Mouse (Mus musculus) MEL (cell line): Measurements from ENCODE around the gene Aes.

Experiments
- CTCF ChIP-seq, 3 experiments: IDR thresholded peaks in 2 of 3; conservative IDR thresholded peaks in 1 of 3; 2 replicates each; pipeline ENCODE4 v1.5.1; 2011 to 2012; ENCODE audit warnings: low read length in 3 of 3, low read depth in 2 of 3, mild to moderate bottlenecking in 2 of 3, improper control_type of control experiment in 1 of 3, inconsistent platforms in 1 of 3, mixed read lengths in 1 of 3, moderate library complexity in 1 of 3; ENCODE audit not compliant: control insufficient read depth in 1 of 3, insufficient read depth in 1 of 3, poor library complexity in 1 of 3, severe bottlenecking in 1 of 3
- EP300 ChIP-seq, 2 experiments: IDR thresholded peaks; 2 replicates each; pipeline ENCODE4 v1.6.1; 2011; ENCODE audit warnings: improper control_type of control experiment in 2 of 2, low read length in 2 of 2, low read depth in 1 of 2, mild to moderate bottlenecking in 1 of 2
- GATA1 ChIP-seq: IDR thresholded peaks from 2 replicates; pipeline ENCODE4 v1.6.1; 2011; ENCODE audit warnings: low read depth, low read length, improper control_type of control experiment
- MYC ChIP-seq: IDR thresholded peaks from 2 replicates; pipeline ENCODE4 v1.6.1; 2011; ENCODE audit warnings: low read depth, mild to moderate bottlenecking, low read length, improper control_type of control experiment, moderate library complexity
- POLR2A ChIP-seq, 2 experiments: IDR thresholded peaks; 2 replicates each; pipeline ENCODE4 v1.6.1; 2011 to 2012; ENCODE audit warnings: low read length in 2 of 2, mild to moderate bottlenecking in 2 of 2, control low read depth in 1 of 2, improper control_type of control experiment in 1 of 2, low read depth in 1 of 2, moderate library complexity in 1 of 2; ENCODE audit not compliant: control insufficient read depth in 1 of 2, insufficient read depth in 1 of 2, poor library complexity in 1 of 2
- POLR2AphosphoS2 ChIP-seq: IDR thresholded peaks from 2 replicates; pipeline ENCODE4 v1.6.1; 2011; ENCODE audit warnings: low read length, improper control_type of control experiment
- POLR2AphosphoS5 ChIP-seq: IDR thresholded peaks from 2 replicates; pipeline ENCODE4 v1.6.1; 2012; ENCODE audit warnings: low read depth, borderline replicate concordance, mild to moderate bottlenecking, inconsistent platforms, low read length, moderate library complexity, mixed read lengths
- SMC3 ChIP-seq: IDR thresholded peaks from 2 replicates; pipeline ENCODE4 v1.6.1; 2011; ENCODE audit warnings: low read depth, low read length, improper control_type of control experiment
- TAL1 ChIP-seq: IDR thresholded peaks from 2 replicates; pipeline ENCODE4 v1.6.1; 2012; ENCODE audit warnings: mild to moderate bottlenecking, inconsistent platforms, low read length, moderate library complexity, mixed read lengths
- TCF12 ChIP-seq: IDR thresholded peaks from 2 replicates; pipeline ENCODE4 v1.6.1; 2014; ENCODE audit warnings: low read depth, mild to moderate bottlenecking, inconsistent platforms, low read length, improper control_type of control experiment, moderate library complexity
- UBTF ChIP-seq: IDR thresholded peaks from 2 replicates; pipeline ENCODE4 v1.6.1; 2012; ENCODE audit warnings: low read depth, mild to moderate bottlenecking, inconsistent platforms, low read length, improper control_type of control experiment, moderate library complexity, borderline replicate concordance; ENCODE audit not compliant: insufficient read depth
- ZMIZ1 ChIP-seq: IDR thresholded peaks from 2 replicates; pipeline ENCODE4 v1.6.1; 2012; ENCODE audit warnings: low read depth, mild to moderate bottlenecking, inconsistent platforms, low read length, improper control_type of control experiment, moderate library complexity

GRCm38 (mm10) chr10:81605666-81605973 lies 46.3 kb downstream of the Aes start:
- TF ChIP-seq UBTF, result no peak
- no peak for TF ChIP-seq ZMIZ1
- no peak for TF ChIP-seq GATA1
- no peak for TF ChIP-seq POLR2AphosphoS2
- TF ChIP-seq CTCF (IDR thresholded peaks at IDR 0.05 in 2 of 3, conservative IDR thresholded peaks at IDR 0.05 in 1 of 3; ENCODE audit: control insufficient read depth in 1 of 3, insufficient read depth in 1 of 3, low read depth in 2 of 3, low read length in 3 of 3, poor library complexity in 1 of 3, severe bottlenecking in 1 of 3), result no peak
- no peak for TF ChIP-seq SMC3
- no peak for TF ChIP-seq MYC
- TF ChIP-seq EP300 (IDR thresholded peaks at IDR 0.05; ENCODE audit: low read depth in 1 of 2, low read length in 2 of 2), result no peak
- TF ChIP-seq POLR2A (IDR thresholded peaks at IDR 0.05; ENCODE audit: control insufficient read depth in 1 of 2, insufficient read depth in 1 of 2, low read depth in 1 of 2, low read length in 2 of 2, poor library complexity in 1 of 2), result no peak
- no peak for TF ChIP-seq TAL1
- TF ChIP-seq TCF12, result no peak
- no peak for TF ChIP-seq POLR2AphosphoS5
